Mouse (Mus musculus) megakaryocyte, embryonic 14.5 days (primary cell): ENCODE measurements around the gene Olfr768. TPM values are rescaled to one million over a fixed set of nuclear protein-coding genes. Genes with fewer than 3 reads are reported as not detected.
A peak's percentile ranks its signal among the peaks of the same experiment; 100 is the strongest.
"Not testable (repeated sequence)": the region's sequence is repeated elsewhere in the genome, so short reads cannot be mapped to it uniquely, and the experiment has no call there.

ENCODE experiments used
- H3K27me3 ChIP-seq: replicated peaks from 2 replicates; pipeline ENCODE3; 2012; ENCODE audit warnings: inconsistent platforms
- H3K36me3 ChIP-seq: replicated peaks from 2 replicates; pipeline ENCODE3; 2012; ENCODE audit warnings: low read length, inconsistent platforms, mixed read lengths
- H3K4me1 ChIP-seq: 2 replicates; pipeline ENCODE4 v1.6.1; 2012; ENCODE audit warnings: inconsistent platforms
- H3K4me3 ChIP-seq: replicated peaks from 2 replicates; pipeline ENCODE3; 2012; ENCODE audit warnings: moderate library complexity, mild to moderate bottlenecking, inconsistent platforms
- H3K9me3 ChIP-seq: 2 replicates; pipeline ENCODE4 v1.6.1; 2012; ENCODE audit warnings: inconsistent platforms
- FLI1 ChIP-seq: IDR thresholded peaks from 2 replicates; pipeline ENCODE4 v1.6.1; 2012; ENCODE audit warnings: low read length, inconsistent platforms, mixed read lengths
- GATA1 ChIP-seq: IDR thresholded peaks from 3 replicates; pipeline ENCODE4 v1.6.1; 2012; ENCODE audit warnings: mixed read lengths, low read length, inconsistent platforms, borderline replicate concordance
- polyA plus RNA-seq: library from polyadenylated mRNA; stranded (reverse); fragments of >175 nt; gene quantifications from 2 replicates; pipeline ENCODE4 v1.2.3, GENCODE M21; 2012; ENCODE audit warnings: low replicate concordance; ENCODE audit not compliant: insufficient read depth

Gene Olfr768
- 2.6 TPM in 1 of 2 replicates, not detected in the other for polyA plus RNA-seq

DNA sequence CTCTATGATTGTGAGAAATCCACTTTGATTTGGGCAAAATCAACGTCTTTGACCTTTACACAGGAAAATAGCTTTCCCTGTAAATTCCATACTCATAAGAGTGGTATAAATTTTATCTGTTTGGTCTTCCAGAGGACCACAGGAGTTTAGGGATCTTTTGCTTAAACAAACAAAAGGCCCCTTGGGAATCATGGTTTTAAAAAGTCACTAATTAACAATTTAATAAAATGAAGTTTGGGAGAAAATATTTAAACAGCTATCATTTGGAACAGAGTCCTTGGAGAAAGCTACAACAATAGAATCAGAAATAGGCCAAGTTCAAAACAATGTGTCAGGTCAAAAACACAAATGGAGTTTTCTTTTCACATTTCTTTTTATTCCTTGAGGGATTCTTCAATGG lies at the start of gene Olfr768:
Gene Olfr768 (minus strand): TSS at position 101 of the 400 bp plus-strand sequence.
- TF ChIP-seq FLI1, result no peak
- no peaks in the 10 kb centered on the region for H3K36me3 ChIP-seq
- H3K9me3 ChIP-seq, result peaks cover 3% of the 10 kb centered on the region; the same call in 1 of the 2 replicates
- no peak within 1 kb of the TSS for H3K4me3 ChIP-seq
- no peaks in the 10 kb centered on the region for H3K27me3 ChIP-seq
- H3K4me1 ChIP-seq, result no peaks in the 10 kb centered on the region

DNA sequence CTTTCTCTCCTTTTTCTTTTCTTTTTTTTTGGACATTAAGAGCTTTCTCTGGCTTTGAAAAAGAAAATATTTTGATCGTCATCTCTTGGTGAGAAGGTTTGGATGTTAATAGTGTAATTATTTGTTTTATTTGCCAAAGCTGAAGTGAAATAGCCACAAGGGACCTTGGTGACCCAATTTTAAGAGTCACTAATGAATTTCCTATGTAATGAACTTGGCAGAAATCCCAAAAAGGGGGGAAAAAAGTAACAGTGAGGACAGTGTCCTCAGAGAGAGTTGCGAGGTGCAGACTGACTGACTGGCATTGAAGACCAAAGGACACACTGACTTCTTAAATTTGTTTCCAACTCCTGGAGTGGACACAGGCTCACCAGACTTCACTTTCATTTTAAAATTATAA lies 39.7 kb upstream of the Olfr768 start, which contains the start of gene Olfr770:
Gene Olfr770 (minus strand): TSS at position 101 of the 400 bp plus-strand sequence.
- no peaks in the 10 kb centered on the region for H3K27me3 ChIP-seq
- H3K36me3 ChIP-seq, result no peaks in the 10 kb centered on the region
- H3K4me3 ChIP-seq, result no peak within 1 kb of the TSS
- H3K9me3 ChIP-seq, result no peaks in the 10 kb centered on the region
- TF ChIP-seq GATA1, result no peak
- TF ChIP-seq FLI1, result no peak
- no peaks in the 10 kb centered on the region for H3K4me1 ChIP-seq

DNA sequence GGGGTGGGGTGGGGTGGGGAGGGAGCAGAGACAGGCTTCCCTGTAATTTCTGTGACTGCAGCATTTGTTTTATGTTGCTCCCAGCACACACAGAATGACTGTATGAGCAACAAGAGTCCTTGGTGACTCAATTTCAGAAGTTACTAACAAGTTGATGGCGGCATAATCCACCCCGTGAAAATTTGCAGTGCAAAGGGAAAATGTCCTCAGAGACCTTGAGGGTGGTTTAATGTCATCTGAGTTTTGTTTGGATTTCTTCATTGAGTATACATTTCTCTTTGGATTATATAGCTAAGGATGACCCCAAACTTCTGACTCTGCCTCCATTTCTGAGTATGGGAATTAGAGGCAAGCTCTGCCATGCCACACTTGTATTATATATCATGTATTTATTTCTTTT lies 18.6 kb upstream of the Olfr768 start, which contains the start of gene Olfr769:
Gene Olfr769 (minus strand): TSS at position 101 of the 400 bp plus-strand sequence.
- Histone ChIP-seq H3K4me3 (no peak within 1 kb of the TSS), H3K9me3 (peaks cover 8% of the 10 kb centered on the region; the same call in 1 of the 2 replicates), H3K27me3 (no peaks in the 10 kb centered on the region), H3K4me1 (no peaks in the 10 kb centered on the region), H3K36me3 (no peaks in the 10 kb centered on the region)
- no peak for TF ChIP-seq FLI1
- TF ChIP-seq GATA1, result no peak

DNA sequence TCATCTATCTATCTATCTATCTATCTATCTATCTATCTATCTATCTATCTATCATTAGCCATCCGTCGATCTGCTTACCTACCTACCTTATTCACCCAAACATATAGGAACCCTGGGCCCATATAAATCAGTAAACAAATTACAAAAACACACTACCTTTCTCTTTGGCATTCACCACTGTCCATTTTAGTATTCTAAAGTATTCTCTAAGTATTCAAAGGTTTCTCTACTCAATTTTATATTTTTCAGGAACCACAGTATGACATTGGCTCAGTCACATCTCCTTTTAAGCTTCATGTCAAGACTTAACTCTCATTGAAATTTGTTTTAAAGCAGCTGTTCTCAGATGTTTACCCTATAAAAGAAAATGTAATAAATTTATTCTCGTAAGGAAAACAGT lies 16.0 kb upstream of the Olfr768 start:
- peaks cover 12% of the 10 kb centered on the region for H3K9me3 ChIP-seq
- no peak for TF ChIP-seq FLI1
- peak; percentile 13; the same call in 1 of the 3 replicates for TF ChIP-seq GATA1

DNA sequence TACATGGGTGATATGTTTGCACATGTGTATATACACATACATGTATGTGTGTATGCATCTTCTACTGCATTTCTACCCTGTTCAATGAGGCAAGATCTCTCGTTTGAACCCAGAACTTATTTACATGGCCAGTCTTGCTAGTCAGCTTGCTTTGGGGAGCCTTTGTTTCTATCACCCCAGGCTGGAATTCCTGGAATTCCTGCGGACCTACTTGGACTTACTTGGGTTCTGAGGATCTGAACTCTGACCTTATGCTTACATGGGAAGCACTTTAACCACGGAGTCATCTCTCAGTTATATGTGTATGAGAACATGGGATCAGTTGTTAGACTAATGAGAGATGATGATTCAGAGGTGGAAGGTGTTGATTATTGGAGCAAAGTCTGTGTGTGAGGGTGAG lies 2.1 kb upstream of the Olfr768 start:
- Histone ChIP-seq H3K4me3 (no peak overlapping the region), H3K9me3 (peaks cover 3% of the 10 kb centered on the region; the same call in 1 of the 2 replicates), H3K36me3 (no peaks in the 10 kb centered on the region), H3K4me1 (no peaks in the 10 kb centered on the region), H3K27me3 (no peaks in the 10 kb centered on the region)
- TF ChIP-seq GATA1 (no peak), FLI1 (no peak)

More for the DNA sequence above, 16.0 kb upstream of the Olfr768 start:
- no peaks in the 10 kb centered on the region for H3K27me3 ChIP-seq
- no peaks in the 10 kb centered on the region for H3K36me3 ChIP-seq
- H3K4me3 ChIP-seq, result no peak overlapping the region
- no peaks in the 10 kb centered on the region for H3K4me1 ChIP-seq

DNA sequence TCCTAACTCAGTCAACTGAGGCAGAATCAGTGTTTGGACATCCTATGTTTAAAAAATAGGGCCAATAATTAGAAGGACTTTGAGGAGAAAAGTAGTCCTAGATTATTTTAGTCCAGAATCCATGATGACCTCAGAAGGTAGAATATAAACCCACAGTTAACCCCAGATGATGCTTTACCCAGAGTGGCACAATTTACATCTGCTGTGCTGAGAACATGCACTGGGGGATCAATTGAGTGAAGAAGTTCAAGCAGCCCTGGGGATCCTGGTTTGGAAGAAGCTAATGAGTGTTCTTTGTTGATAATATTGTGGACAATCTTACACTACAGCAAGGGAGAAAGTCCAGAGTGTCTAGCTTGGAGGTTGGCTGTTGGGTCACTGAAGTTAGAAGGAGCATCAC lies 16.4 kb downstream of the Olfr768 start, which contains the start of gene Olfr767:
Gene Olfr767 (minus strand): TSS at position 101 of the 400 bp plus-strand sequence.
- not testable (repeated sequence) for H3K36me3 ChIP-seq, H3K9me3 ChIP-seq, H3K4me3 ChIP-seq, H3K4me1 ChIP-seq, H3K27me3 ChIP-seq

DNA sequence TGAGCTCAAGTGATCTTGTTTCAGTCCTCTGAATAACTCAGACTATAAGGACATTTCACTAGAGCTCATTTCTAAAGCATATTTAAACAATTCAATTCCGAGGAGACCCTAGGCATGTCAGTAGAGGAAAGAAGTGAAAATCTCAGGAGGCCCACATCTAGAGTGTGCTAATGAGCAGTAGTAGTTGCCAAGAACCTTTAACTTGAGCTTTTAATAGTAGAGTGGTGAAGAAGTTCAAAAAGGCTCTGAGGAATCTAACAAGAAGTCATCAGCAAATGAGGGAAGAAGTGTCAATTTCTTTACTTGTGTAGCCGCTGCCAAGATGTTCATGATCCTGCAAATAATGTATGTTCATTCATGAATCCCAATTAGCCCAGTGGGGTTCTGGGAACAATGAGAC lies 30.3 kb downstream of the Olfr768 start, which contains the start of gene Olfr766-ps1:
Gene Olfr766-ps1 (minus strand): TSS at position 101 of the 400 bp plus-strand sequence.
- Histone ChIP-seq H3K36me3 (no peaks in the 10 kb centered on the region), H3K4me3 (no peak within 1 kb of the TSS), H3K4me1 (no peaks in the 10 kb centered on the region), H3K27me3 (no peaks in the 10 kb centered on the region), H3K9me3 (0 out of 2 replicates have a peak, but pooled peaks cover 3% of the 10 kb centered on the region)
- TF ChIP-seq FLI1, result no peak
- TF ChIP-seq GATA1, result no peak

DNA sequence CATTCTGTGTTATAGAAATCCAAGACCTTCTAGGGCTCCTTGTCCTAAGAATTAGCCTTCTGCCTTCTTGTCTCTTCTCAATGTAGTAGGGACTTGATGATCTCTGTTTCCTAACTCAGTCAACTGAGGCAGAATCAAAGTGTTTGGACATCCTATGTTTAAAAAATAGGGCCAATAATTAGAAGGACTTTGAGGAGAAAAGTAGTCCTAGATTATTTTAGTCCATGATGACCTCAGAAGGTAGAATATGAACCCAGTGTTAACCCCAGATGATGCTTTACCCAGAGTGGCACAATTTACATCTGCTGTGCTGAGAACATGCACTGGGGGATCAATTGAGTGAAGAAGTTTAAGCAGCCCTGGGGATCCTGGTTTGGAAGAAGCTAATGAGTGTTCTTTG lies 49.3 kb downstream of the Olfr768 start, which contains the start of gene Olfr765:
Gene Olfr765 (minus strand): TSS at position 101 of the 400 bp plus-strand sequence.
- not testable (repeated sequence) for H3K9me3 ChIP-seq

More for the DNA sequence above, 49.3 kb downstream of the Olfr768 start, which contains the start of gene Olfr765:
- not testable (repeated sequence) for H3K4me1 ChIP-seq, H3K4me3 ChIP-seq, H3K27me3 ChIP-seq, H3K36me3 ChIP-seq

Other genes with a start within 250 kb of the Olfr768 start
- 0.18 TPM in 1 of 2 replicates, not detected in the other for gene Gdf11, start 207.7 kb downstream of the Olfr768 start, polyA plus RNA-seq
- gene Cd63, start 198.4 kb downstream of the Olfr768 start, polyA plus RNA-seq, result 17.7 and 57.2 TPM in 2 replicates
- gene Rdh5, start 176.5 kb downstream of the Olfr768 start, polyA plus RNA-seq, result 15.8 and 37.7 TPM in 2 replicates
- gene Bloc1s1, start 175.3 kb downstream of the Olfr768 start, polyA plus RNA-seq, result 56.5 and 587 TPM in 2 replicates
- 1.1 and 1.9 TPM in 2 replicates for gene Itga7, start 165.6 kb downstream of the Olfr768 start, polyA plus RNA-seq
- not detected in 2 replicates for gene Mettl7b, start 138.4 kb downstream of the Olfr768 start, polyA plus RNA-seq
- not detected in 2 replicates for gene Olfr9, start 109.9 kb downstream of the Olfr768 start, polyA plus RNA-seq
- not detected in 2 replicates for gene Olfr763, start 88.6 kb downstream of the Olfr768 start, polyA plus RNA-seq
- not detected in 2 replicates for gene Olfr764-ps1, start 59.5 kb downstream of the Olfr768 start, polyA plus RNA-seq
- gene Olfr765, start 49.4 kb downstream of the Olfr768 start, polyA plus RNA-seq, result not detected in 2 replicates
- gene Olfr766-ps1, start 30.4 kb downstream of the Olfr768 start, polyA plus RNA-seq, result not detected in 2 replicates
- gene Olfr767, start 16.5 kb downstream of the Olfr768 start, polyA plus RNA-seq, result not detected in 2 replicates
- not detected in 2 replicates for gene Olfr769, start 18.5 kb upstream of the Olfr768 start, polyA plus RNA-seq
- not detected in 2 replicates for gene Olfr770, start 39.6 kb upstream of the Olfr768 start, polyA plus RNA-seq
- not detected in 2 replicates for gene Olfr771, start 65.4 kb upstream of the Olfr768 start, polyA plus RNA-seq
- not detected in 2 replicates for gene Olfr772, start 78.5 kb upstream of the Olfr768 start, polyA plus RNA-seq
- gene Olfr773, start 88.0 kb upstream of the Olfr768 start, polyA plus RNA-seq, result not detected in 2 replicates
- gene Olfr774, start 136.8 kb upstream of the Olfr768 start, polyA plus RNA-seq, result not detected in 2 replicates
- not detected in 2 replicates for gene Olfr775, start 149.0 kb upstream of the Olfr768 start, polyA plus RNA-seq
- not detected in 2 replicates for gene Olfr776, start 159.8 kb upstream of the Olfr768 start, polyA plus RNA-seq
- not detected in 2 replicates for gene Olfr777, start 172.1 kb upstream of the Olfr768 start, polyA plus RNA-seq
- not detected in 2 replicates for gene Olfr780, start 218.7 kb upstream of the Olfr768 start, polyA plus RNA-seq
- not detected in 2 replicates for gene Olfr781, start 229.5 kb upstream of the Olfr768 start, polyA plus RNA-seq
- gene Olfr782, start 249.5 kb upstream of the Olfr768 start, polyA plus RNA-seq, result not detected in 2 replicates